Mouse (Mus musculus): Measurements from ENCODE around the gene Rtn4.

- TF ChIP-seq CTCF (IDR thresholded peaks at IDR 0.05; ENCODE audit: low read depth, low read length) (no peak), GATA1 (IDR thresholded peaks at IDR 0.05; ENCODE audit: borderline replicate concordance, low read length) (no peak), GATA2 (IDR thresholded peaks at IDR 0.05; ENCODE audit: borderline replicate concordance, low read depth, low read length) (no peak)
Observed at GRCm38 (mm10) chr11:29761387-29761786, 68.6 kb downstream of the Rtn4 start.

All from G1E (cell line).